Mouse (Mus musculus) CD4-positive, CD25-positive, alpha-beta regulatory T cell, adult 2 months (primary cell): ENCODE measurements at regions not wholly inside any gene's neighbourhood (a gene's known extent, or its start where the extent isn't known, plus 50 kb on each side); places are given as distances from the start of the nearest gene placed in this dataset.

ENCODE experiments used
- DNase-seq: peaks from one replicate; pipeline ENCODE4 v3.0.0-alpha.2; 2012; ENCODE audit warnings: low read depth, low spot score

DNA sequence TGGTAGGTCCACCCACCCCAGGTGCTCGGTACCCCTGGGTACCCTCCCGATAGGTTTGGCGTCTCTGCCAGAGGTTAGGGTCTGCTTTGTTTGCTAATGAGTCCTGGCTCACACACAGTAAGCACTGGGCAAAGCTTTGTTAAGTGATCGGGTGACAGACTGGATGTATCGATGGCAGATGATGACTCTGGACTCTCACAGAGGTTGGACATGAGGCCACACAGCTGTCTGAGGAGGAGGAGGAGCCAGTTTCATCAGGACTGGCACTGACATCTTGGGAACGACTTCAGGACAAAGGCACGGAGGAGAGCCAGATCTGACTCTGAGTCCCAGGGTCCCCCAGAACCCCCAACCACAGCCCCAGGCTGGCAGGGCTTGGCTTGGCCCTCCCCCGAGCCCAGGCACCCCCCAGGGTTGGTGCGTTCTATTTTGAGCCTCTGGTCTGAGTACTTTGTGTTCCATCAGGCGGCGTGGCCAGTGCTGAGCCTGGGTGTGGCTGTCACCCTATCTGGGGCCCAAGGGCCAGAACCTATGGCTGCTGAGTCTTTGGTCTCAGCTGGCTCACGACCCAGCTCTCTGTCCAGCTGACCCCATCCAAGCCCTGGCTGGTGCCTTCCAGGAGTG, 67.6 kb upstream of the Tmem189 start:
- DNase-seq = no peak

DNA sequence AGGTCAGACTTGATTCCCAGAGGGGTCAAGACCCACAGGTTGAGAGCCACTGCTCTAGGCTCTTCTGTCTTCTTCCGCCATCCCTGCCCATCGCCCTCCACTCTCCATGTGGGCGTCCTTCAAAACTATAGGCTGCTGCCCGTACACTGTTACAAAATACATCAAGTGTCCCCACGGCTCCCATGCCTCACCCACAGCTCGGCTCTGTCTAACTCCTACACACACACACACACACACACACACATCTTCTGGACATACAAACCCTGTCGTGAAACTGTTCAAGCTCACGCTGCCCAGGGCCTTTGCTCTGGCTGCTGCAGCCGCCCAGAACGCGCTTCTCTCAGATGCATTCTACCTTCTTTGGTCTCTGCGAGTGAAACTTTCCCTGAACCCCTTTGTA, 67.1 kb upstream of the Tmem189 start:
- no peak for DNase-seq

DNA sequence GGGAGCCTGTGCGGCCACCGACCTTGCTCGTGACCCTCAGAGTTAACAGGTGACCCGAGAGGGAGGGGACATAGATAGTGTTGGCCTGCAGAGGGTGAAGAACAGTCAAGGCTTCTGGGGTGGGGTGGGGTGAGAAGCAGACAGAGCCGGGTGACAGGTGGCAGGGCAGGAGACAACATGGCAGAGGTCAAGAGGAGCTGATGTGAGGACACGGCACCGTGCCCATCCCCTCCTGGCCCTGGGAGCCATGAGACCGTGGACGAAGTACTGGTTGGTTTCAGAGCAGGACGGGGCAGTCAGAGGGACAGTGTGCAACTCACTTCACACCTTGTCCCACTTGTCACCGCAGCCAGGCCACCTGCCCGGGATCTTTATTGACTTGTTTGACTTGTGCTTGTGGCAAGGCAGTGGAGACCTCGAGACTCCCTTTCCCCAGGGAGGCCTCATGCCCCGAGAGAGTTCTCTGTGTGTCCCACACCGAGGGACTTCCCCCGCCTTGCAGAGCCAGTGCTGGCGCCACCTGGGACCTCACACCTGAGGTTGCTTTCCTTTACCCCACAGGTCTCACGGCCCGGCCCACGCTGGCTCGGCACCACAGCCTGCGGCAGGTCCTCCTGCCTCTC, 65.4 kb upstream of the Tmem189 start:
- DNase-seq = peak; percentile 35

DNA sequence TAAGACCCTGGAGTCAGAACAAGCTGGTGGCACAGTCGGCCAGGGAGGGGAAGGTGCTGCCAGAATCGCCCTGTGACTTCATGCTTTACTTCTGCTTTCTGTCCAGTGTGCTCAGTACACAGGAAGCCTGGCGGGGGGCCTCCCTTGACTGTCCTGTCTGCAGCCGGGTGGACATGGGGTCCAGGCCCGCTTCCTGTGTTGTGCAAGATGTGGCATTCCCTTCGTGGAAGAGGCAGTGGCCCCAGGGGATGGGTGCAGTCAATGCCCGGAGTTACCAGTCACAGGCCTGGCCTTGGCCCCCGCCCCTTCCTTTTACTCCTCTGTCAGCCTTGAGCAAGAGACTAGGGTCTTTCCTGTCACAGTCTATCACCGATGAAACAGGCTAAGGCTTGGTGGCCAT, 64.3 kb upstream of the Tmem189 start:
- no peak for DNase-seq

DNA sequence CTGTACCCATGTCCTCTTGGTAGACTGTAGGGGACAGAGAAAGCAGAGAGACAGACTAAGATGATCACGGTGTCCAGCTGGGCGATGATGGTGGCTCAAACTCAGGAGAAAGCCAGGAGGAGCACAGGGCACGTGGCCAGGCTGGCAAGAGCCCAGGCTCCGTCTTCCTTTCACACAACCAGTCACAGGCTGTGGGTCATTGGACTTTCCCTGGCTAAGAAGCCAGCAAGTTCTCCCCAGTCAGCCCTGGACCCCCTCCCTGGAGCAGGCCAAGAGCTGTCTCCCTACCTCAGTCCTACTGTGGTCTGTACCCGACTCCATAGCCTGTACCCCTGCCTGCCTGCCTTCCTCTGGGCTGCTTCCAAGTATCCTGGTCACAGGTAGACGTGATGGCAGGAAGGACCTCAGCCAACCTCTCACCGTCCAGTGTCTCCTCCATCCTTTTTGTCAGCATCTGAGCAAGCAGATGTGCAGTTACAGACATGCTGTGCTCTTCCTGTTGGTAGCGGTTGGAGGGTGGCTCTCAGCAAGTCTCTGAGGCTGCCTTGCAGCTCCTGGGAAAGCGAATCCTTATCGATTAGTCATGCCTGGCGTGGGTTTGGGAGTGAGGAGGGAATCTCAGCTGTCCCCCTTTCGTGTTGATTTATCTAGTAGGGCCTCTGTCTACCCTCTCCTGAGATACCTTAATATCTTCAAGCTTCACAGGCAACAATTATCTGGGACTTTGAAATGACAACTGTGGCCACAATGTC, 63.4 kb upstream of the Tmem189 start:
- DNase-seq = no peak

DNA sequence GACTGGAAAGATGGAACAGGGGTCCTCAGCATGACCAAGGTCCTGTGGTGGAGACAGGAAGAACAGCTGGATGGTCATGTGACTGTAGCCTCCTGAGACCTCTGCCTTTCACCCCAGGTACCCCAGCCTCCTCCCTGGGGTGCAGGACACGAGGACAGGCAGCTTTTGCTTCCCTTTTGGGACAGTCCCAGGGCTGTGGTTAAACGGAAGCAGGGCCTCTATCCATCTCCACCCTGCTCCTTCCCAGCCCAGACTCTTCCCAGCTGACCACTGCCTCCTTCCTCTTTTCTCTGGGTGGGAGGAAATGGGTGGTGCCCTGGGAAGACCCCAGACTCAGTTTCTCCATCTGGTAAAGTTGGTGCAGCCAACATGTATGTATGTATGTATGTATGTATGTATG, 62.0 kb upstream of the Tmem189 start:
- no peak for DNase-seq

DNA sequence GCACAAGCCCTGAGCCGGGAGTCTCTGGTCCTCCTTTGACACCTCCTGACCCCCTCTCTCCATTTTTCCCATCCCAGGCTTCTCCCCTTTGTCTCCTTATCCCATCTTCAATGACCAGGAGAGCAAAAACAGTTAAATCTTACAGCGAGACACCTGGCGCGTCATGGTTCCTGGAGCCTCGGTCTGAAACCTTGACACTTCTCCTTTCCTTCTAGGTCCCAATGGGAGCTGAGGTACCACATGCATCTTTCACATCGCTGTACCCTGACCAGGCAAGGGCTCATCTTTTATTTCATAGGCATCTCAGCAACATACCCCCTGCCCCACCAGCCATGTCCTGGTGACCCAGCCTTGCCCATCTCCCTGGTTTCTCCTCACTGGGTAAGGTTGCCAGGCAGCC, 58.7 kb upstream of the Tmem189 start:
- DNase-seq = no peak

DNA sequence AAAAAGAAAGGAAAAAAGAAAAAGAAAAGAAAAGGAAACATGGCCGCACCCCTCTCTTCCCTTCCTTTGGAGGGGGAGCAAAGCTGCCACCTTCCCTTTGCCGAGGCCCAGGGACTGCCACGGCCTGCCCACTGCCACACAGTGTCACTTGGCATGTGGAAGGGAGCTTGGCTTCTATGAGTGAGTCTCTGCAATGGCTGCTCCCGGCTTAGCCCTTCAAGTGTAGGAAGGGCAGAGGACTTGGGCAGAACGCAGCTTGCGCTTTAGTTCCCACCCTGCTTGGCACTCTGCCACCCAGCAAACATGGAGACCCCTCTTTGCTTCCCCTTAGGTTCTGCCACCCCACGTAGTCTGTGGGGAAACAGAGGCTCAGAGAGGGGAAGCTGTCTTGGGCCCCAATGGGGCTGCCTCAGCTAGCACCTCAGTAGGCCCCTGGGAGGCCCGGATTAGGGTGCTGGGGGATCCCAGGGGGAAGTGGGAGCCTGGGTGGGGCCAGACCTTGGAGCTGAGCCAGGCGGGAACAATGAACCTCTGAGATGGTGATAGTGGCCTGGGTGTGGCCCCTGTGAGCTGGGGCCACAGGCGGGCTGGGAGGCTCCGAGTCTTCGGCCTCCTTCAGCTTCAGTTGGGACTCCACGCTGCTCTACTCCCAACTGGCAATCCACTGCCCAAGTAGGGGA, 57.7 kb upstream of the Tmem189 start:
- DNase-seq = no peak

DNA sequence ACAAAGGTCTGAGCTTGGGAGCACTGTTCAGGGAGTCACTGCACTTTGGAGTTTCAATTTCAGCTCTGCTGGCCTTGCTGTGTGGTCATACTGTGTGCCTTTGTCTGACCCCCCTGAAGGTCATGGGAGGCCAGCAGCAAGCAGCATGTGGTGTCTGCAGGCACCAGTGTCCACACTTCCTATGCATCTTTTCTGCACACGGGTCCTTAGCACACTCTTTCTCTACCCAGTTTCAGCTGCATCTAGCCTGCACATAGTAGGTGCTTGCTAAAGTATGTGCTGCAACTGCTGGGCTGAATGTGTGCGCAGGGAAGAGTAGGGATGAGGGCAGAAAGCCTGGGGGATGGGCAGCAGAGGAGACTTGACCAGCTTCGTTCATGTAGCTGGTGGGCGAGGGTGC, 56.7 kb upstream of the Tmem189 start:
- DNase-seq = no peak

DNA sequence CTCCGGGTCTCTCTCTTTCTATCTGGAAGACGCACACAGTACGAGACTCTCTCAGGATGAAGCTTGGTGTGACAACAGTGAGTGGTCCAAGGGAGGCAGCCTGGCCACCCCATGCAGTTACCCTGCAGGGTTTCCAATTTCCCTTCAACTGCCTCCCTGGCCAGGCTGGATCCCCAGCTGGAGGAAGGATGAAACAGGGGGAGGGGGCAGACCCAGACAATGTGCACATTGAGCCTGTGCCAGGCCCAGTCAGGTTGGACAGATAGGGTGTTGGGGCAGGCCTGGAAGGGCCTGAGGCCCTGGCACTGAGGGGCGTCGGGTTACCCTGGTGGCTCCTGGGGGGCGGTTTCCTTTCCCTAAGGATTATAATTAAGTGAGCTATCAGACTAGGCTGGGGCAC, 55.8 kb upstream of the Tmem189 start:
- DNase-seq = no peak

DNA sequence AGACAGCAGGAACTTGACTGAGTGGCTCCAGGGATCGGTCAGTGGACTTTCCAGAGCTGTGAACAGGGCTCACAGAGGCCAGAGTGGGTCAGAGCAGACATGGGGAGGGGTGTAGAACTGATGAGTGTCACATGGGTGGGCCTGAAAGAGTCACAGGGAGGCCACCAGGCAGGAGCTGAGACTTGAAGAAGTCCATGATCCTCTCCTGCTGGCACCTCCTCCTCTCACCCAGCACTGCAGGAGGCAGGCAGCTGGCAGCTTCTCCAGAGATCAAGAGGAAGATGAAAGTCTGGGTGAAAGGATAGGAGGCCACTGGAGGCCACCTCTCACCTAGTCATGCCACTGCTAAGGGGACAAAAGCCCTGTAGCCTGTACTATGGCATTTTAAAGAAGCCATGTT, 54.5 kb upstream of the Tmem189 start:
- no peak for DNase-seq

DNA sequence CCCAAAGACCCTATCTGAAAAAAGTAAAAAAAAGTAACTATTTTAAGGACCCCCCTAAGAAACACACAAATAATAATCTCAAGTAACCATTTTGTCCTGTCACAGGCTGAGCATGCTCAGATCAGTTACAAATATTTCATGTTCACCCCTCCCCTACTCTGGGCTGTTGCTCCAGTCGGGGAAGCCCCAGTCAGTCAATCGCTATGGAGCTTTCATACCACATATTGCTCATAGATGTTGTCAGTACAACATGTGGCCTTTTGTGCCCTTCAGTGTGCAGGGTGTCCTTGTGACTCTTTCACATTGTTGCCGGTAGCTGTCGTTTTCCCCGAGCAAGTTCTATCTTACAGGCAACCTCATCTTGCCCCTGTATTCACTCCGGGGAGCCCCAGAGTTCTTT, 52.9 kb upstream of the Tmem189 start:
- DNase-seq = peak; percentile 63

DNA sequence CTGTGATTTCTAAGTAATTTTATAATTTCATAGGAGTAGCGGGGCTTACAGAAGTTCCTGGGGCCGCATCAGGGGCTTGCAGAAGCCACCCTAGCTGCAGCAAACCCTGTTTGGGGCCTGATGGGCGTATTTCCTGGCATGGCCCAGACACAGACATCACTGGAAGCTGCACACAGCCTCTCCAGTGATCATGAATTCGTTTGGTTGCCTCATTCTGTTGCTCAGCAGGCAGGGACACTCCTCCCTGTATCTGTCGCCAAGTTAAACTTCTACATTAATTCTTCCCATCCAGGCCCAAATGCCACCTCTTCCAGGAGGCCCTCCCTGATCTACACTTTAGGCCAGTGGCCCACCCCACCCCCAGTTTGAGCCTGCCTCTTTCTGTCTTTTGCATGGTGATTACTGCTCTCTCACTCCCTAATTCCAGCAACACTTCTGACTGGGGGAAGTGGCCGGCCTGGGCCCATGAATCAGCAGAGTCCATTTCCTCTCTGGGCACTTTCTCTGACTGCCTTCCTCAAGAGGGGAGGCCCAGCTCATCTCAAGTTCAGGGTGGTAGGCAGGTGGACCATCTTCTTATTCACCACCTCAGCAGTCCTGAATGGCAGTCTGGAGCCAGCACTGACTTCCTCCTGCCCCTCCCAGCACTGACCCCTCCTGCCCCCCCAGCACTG, 51.0 kb upstream of the Tmem189 start:
- DNase-seq = no peak
